Mouse (Mus musculus) C2C12 (cell line): ENCODE data around the gene Msx1.

Source experiments
- CTCF ChIP-seq: IDR thresholded peaks from one replicate; pipeline ENCODE4 v1.5.1; 2011; ENCODE audit not compliant: control insufficient read depth, insufficient read depth, insufficient read length
- MAX ChIP-seq: IDR thresholded peaks from one replicate; pipeline ENCODE4 v1.6.1; 2011; ENCODE audit warnings: mild to moderate bottlenecking, control low read depth
- MYOD1 ChIP-seq: IDR thresholded peaks from one replicate; pipeline ENCODE4 v1.6.1; 2011; ENCODE audit warnings: low read depth; ENCODE audit not compliant: control insufficient read depth, insufficient read length
- MYOG ChIP-seq: IDR thresholded peaks from one replicate; pipeline ENCODE4 v1.6.1; 2011; ENCODE audit not compliant: control insufficient read depth, insufficient read length; ENCODE audit errors: extremely low read depth
- USF1 ChIP-seq: IDR thresholded peaks from one replicate; pipeline ENCODE4 v1.6.1; 2011; ENCODE audit warnings: low read depth, mild to moderate bottlenecking, control low read depth, moderate library complexity

GRCm38 (mm10) chr5:37783306-37783705, 41.1 kb downstream of the Msx1 start:
- TF ChIP-seq CTCF (no peak), MAX (no peak), MYOD1 (no peak), USF1 (no peak), MYOG (no peak)
